Mouse (Mus musculus) mesoderm, embryonic 11.5 days (tissue): Measurements from ENCODE around the gene Stx8.
A peak's percentile ranks its signal among the peaks of the same experiment; 100 is the strongest.

Source experiments
- DNase-seq: peaks from one replicate; pipeline ENCODE4 v3.0.0-alpha.2; 2012; ENCODE audit warnings: low read depth, low spot score

Gene Stx8

DNA sequence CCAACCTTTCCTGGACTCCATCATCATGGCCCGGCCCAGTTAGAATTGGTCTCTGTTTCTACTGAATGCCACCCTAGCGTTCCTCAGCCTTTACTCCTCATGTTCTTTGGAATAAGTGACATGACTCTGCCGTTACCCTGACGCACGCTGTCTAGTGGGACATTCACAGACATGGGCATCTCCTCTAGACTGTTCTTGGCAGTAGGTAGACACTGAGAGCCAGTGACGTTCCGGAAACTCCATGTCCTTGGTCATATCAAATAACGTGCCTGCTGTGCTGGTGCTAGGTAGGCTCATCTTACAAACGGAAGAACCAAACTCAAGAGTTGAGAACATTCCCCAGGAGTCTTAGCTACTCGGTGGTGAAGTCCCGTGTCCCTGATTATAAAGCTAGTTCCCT, 231.5 kb downstream of the Stx8 start:
- no peak for DNase-seq

- DNase-seq, result no peak
Observed at GRCm38 (mm10) chr11:68198696-68199095, 232.7 kb downstream of the Stx8 start.

- no peak for DNase-seq
Observed at GRCm38 (mm10) chr11:68199103-68199502, 233.1 kb downstream of the Stx8 start.

GRCm38 (mm10) chr11:68199801-68200423, 233.9 kb downstream of the Stx8 start:
- peak; percentile 47 for DNase-seq

DNA sequence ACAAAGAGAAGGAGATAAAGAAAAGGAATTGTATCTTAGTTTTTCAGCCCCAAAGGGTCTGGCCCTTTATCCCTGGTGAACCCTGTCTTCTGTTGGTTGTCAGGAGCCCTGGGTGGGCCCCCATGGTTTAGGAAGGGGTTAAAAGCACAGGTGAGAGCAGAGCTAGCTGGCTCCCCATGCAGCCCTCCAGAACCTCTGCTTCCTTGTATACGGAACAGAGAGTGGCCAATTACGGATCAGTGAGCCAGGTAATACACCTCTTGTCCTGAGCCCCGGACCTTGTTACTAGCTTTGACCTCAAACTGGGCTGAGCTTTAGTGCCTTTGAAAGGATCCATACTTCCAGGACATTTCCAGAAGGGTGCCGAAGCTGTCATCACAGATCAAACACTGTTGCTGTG, 234.5 kb downstream of the Stx8 start:
- no peak for DNase-seq

DNA sequence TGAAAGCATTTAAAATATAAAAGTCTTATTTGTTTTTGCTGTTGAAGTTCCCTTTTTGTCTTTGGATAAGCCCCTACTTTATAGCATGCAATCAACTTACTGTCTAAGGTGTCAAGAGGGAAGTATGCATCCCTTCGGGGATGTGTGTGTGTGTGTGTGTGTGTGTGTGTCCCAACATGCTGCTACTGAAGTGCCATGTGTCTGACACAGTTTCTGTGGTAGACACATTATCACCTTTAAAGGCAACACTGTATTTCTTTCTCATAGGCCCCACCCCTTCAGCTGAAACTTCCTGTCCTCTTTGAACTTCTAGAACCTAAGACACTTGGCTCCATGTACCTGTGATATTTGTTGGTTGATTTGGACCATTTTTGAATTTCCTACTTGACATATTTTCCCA, 235.1 kb downstream of the Stx8 start:
- no peak for DNase-seq

- no peak for DNase-seq
Observed at GRCm38 (mm10) chr11:68201811-68202459, 235.9 kb downstream of the Stx8 start.

DNA sequence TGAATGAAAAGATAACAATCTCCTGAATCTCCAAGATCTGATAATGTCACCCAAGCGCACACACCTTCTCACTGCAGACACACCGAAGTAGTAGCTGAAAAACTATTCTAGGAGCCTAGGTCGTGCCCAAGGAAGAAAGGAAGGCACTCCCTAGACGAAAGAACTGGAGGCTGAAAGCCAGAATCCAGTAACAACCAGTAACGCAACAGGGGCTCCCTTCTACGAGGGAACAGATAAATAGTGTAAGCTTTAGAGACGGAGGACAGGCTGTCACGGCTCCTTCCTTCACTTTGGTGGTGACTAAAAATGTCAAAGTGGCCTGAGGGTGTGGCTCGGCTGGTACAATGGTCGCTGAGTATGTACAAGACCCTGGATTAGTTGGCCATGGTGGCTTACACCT, 236.6 kb downstream of the Stx8 start:
- no peak for DNase-seq

DNA sequence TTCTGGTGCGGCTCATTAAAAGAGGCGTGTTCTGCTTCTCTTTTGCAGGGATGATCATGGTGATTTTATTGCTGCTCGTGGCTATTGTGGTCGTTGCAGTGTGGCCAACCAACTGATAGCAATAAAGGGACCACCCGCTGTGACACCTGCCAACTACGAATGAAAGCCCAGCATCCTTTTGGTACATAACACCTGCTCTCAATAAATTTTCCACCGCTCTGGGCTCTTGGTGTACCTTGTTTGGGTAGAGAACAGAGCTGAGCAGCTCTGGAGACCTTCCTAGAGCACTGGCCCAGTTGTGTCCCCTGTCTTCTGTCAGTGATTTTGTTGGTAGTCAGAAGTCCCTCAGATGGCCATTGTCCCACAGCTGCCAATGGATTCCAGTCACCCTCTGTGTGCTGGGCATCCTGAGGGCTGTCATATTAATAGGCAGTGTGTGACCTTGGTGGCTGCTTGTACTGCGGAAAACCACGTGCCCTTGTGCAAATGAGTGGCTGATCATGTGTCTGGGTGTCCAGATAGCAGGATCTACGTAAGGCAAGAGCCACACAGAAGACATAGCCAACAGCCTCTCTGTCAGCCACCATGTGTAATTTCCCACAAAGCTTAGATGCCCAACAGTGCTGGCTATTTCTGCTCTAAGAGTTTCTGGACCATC, 237.8 kb downstream of the Stx8 start:
- DNase-seq, result no peak

DNA sequence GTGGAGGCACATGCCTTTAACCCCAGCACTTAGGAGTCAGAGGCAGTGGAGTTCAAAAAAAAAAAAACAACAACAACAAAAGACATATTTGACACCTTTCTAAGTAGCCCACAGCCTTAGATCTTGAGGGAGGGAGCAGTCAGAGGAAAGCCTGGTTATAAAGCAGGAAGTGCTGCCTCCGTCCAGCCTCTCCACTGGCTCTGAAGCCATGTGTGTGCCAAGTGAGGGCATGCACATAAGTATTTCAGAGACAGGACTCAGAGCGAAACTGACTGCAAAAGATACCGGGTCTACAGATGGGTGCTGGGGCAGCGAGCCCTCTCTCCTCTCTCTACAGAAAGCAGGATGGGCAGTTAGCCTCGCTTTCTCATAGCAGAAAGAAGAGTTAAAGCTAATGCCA, 238.4 kb downstream of the Stx8 start:
- DNase-seq, result no peak

GRCm38 (mm10) chr11:68205572-68206229, 239.7 kb downstream of the Stx8 start:
- DNase-seq, result no peak

GRCm38 (mm10) chr11:68208023-68208422, 242.0 kb downstream of the Stx8 start:
- DNase-seq, result no peak

DNA sequence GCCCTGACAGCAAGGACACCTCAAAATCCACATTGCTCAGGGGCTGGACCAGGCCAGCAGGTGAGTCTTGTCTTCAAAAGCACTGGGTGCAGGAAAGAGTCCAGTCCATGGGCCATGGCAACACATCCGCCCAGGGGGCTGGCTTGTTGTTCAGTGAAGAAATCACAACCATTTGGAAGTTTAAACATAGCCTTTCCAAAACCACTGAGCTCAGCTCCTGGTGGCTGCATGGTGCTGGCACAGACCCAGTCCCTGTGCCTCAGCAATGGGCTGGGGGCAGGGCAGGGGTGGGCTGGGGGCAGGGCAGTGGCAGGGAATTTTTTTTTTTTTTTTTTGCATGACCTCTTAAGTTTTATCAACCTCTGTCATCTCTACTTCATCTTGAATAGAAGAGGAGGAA, 242.6 kb downstream of the Stx8 start:
- no peak for DNase-seq

GRCm38 (mm10) chr11:68209506-68209905, 243.5 kb downstream of the Stx8 start:
- DNase-seq, result no peak

- DNase-seq, result no peak
Observed at GRCm38 (mm10) chr11:68210714-68211113, 244.7 kb downstream of the Stx8 start.

DNA sequence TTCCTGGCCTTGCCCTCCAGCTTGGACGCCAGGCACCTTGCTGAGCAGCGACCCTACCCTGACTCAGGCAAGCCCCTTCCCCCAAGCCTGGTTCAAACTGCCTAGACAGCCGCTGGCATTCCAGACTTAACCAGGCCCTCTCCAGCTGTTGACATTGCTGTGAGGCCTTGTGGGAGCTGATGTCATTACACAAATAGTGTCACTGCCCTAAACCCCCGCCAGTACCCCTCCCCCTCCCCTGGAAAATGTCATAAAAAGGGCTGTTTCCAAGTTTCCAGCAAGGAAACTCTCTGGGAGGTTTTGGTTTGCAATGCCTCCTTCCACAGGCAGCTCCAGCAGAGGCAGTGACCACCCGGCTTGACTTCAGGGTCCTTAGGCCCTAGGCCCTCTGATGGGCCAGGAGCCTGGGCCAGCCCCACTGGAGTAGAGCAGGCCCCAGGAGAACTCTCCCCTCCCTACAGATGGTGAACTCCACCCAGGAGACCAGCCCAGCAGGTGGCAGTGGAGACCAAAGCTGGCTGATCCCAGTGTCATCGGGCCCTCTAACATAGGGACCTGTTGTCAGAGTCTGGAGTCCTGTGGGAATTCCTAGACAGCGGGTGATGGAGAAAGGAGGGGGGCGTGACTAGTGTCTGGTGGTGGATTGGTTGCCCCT, 246.1 kb downstream of the Stx8 start:
- DNase-seq, result peak; percentile 60

DNA sequence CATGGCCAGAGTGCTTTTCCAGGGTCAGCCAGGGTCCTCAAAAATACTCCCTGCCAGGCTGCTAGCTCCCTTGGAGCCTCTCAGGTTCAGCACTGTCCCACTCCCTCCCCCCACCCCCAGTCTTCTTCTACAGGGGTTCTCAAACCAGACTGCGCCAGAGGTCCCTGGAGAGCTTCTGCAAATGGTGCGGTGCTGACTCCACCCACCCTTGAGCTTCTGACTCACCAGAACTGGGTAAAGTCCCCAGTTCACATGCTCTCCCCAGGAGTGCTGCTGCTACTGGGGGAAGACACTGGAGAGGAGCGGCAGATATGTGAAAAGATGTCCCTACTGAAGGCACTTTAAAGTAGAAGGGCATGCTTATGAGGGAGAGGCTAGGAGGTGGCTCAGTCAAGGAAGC, 247.9 kb downstream of the Stx8 start:
- DNase-seq, result no peak

DNA sequence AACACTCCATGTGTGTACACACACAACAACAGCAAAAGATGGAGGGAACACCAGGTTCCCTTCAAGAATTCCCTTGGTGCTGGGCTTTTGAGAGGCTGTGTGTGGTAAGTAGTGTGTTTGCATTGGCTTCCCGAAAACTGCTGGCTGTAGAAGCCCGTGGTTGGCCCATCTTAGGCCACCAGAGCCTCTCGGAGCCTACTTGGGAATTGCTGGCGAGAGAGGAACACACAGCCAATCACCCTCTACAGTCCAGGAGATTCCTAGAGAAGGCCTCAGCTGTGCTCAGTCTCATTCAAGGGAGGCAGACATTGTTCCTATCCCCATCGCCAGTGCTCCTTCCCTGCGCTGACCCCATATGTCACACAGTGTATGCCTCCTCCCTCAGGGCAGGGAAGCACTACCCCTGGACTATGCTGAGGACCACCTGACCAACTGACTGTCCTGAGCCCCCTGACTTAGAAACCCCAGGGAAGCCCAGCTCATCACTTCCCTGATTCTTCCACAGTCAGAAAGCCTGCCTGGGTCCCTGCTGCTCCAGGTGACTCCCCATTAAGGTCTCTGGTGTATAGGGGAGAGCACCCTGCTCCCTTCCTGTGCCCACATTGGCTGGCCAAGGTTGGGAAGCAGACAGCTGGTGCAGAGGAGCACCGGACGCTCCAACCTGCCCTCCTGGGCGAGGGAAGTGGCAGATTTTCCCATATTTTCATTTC, 248.7 kb downstream of the Stx8 start:
- DNase-seq, result no peak

- DNase-seq, result peak; percentile 90
Observed at GRCm38 (mm10) chr11:68215206-68215912, 249.4 kb downstream of the Stx8 start.

DNA sequence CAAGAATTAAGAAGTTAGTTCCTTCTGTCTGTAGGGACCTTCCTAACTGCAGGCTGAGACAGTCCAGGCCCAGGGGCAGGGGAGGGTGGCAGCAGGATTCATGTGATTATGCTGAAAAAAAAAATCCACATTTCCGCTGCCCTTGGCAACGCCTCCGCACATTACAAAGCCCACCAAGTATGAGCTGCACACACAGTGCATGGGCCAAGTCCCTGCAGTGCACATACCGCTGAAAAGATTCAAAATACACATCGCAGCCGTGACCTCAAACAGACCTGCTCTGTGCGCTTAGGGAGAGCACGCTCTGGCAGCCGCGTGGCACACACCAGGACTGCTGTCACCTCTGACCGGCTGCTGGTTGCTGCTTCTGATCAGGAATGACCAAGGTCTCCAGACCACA, 250.0 kb downstream of the Stx8 start:
- DNase-seq, result no peak

DNA sequence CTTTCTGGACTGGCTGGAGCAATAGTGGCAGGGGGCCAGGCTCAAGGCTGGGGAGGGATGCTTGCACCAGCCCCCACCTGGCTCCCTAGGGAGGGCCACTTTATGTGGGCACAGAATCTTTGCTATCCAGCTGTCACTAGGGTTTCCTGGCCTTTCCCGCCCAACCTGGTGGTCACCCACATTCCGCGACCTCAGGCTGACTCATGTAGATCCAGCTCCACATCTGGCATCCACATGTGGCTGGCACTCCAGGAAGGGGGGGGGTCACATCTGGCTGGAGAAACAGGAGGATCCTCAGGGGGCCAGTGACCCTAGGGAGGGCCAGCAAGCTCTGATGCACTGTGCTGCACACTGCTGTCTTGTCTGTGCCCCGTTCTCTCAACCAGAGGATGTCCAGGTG, 254.7 kb downstream of the Stx8 start:
- peak; percentile 62 for DNase-seq
